Comparison of ENCODE assay signal across 8 mouse cellular contexts in genomic region chr4:122960321-122961099, GRCm38 (mm10). TPM values are rescaled to one million over a fixed set of nuclear protein-coding genes. Genes with fewer than 3 reads are reported as not detected.
DNase-seq lines count a peak whose midpoint lies in the region; ATAC-seq lines count a peak whose summit lies in the region.

No protein-coding gene starts in this region.

- DNase-seq in layer of hippocampus, postnatal 14 days (ENCODE audit: low spot score in 2 of 2): peak; percentile 40 to 41
- no peak for DNase-seq in layer of hippocampus, adult 9-10 months (ENCODE audit: low spot score)
- peak; percentile 57 for DNase-seq in forelimb bud, embryonic 11.5 days (ENCODE audit: low read depth, low spot score)
- DNase-seq in liver, embryonic 13.5 days: no peak
- DNase-seq in adrenal gland, postnatal 36 days: no peak
- DNase-seq in gastrocnemius, postnatal 4 days (ENCODE audit: low spot score in 2 of 2): no peak

- H3K27ac ChIP-seq in liver, embryonic 13.5 days: no peak overlapping the region
- H3K27ac ChIP-seq in neural tube, embryonic 14.5 days (ENCODE audit: low read depth, low read length): no peak overlapping the region

- peak overlapping the region; percentile 75 for H3K4me2 ChIP-seq in liver, embryonic 13.5 days
- peak overlapping the region; percentile 100 for H3K4me2 ChIP-seq in neural tube, embryonic 14.5 days (ENCODE audit: low read depth, low read length)

- ATAC-seq in activated CD4-positive, CD25-positive, alpha-beta regulatory T cell, adult 4 months: peak; percentile 37
- ATAC-seq in liver, embryonic 13.5 days (ENCODE audit: low read depth): peak; percentile 22; the same call in 1 of the 2 replicates
- peak; percentile 57 for ATAC-seq in neural tube, embryonic 14.5 days (ENCODE audit: low read depth)

- H3K9ac ChIP-seq in liver, embryonic 13.5 days: no peak overlapping the region; the same call in 1 of the 2 replicates
- H3K9ac ChIP-seq in neural tube, embryonic 14.5 days (replicated peaks; ENCODE audit: low read depth, low read length): peak overlapping the region; percentile 47

- peaks cover 26% of the 10 kb centered on the region for H3K4me1 ChIP-seq in liver, embryonic 13.5 days (replicated peaks)
- peaks cover 11% of the 10 kb centered on the region; the same call in 1 of the 2 replicates for H3K4me1 ChIP-seq in neural tube, embryonic 14.5 days (ENCODE audit: control insufficient read depth, insufficient read depth, low read length)

- peaks cover 74% of the 10 kb centered on the region for H3K27me3 ChIP-seq in liver, embryonic 13.5 days
- H3K27me3 ChIP-seq in neural tube, embryonic 14.5 days (ENCODE audit: control insufficient read depth, insufficient read depth, low read length): no peaks in the 10 kb centered on the region

- no peaks in the 10 kb centered on the region for H3K9me3 ChIP-seq in liver, embryonic 13.5 days (replicated peaks)
- H3K9me3 ChIP-seq in neural tube, embryonic 14.5 days (ENCODE audit: control insufficient read depth, low read length): no peaks in the 10 kb centered on the region

- peak overlapping the region; percentile 52 for H3K4me3 ChIP-seq in liver, embryonic 13.5 days (replicated peaks)
- H3K4me3 ChIP-seq in neural tube, embryonic 14.5 days (ENCODE audit: low read depth, low read length): peak overlapping the region; percentile 61

- WGBS in liver, embryonic 13.5 days (ENCODE audit: insufficient replicate concordance): under 1% methylated on average over 43 of the region's 43 CpGs
- under 1% methylated on average over 43 of the region's 43 CpGs for WGBS in neural tube, embryonic 14.5 days

- no peaks in the 10 kb centered on the region for H3K36me3 ChIP-seq in liver, embryonic 13.5 days
- no peaks in the 10 kb centered on the region for H3K36me3 ChIP-seq in neural tube, embryonic 14.5 days (ENCODE audit: control insufficient read depth, insufficient read depth, low read length)

RNA-seq across cellular contexts. Expression of gene Mfsd2a, which starts 0.5 kb away (rescaled TPM):
- total RNA-seq in layer of hippocampus, postnatal 14 days (2021): 10 to 100 TPM; 71.2 to 86.1 TPM
- polyA plus RNA-seq in activated CD4-positive, CD25-positive, alpha-beta regulatory T cell, adult 4 months (2017; shearing (Covaris generic)): 1 to 10 TPM; 1.3 to 1.6 TPM
- polyA plus RNA-seq in liver, embryonic 13.5 days (2015; fragmentation: Nextera tagmentation; extraction: Ambion mirVana): 0.09 and 0.22 TPM in 2 replicates
- 25.5 and 27.8 TPM in 2 replicates for polyA plus RNA-seq in neural tube, embryonic 14.5 days (2014; fragmentation: Nextera tagmentation; extraction: Ambion mirVana)
- total RNA-seq in adrenal gland, postnatal 36 days (2021): 1 to 10 TPM; 5.4 to 6.6 TPM
- total RNA-seq in gastrocnemius, postnatal 4 days (2021): 1 to 10 TPM in 1 of 2 experiments, under 1 TPM in 1; 0.75 to 1.1 TPM

RNA-seq across cellular contexts. Expression of gene Mycl, which starts 34.9 kb away (rescaled TPM):
- 10 to 100 TPM; 41.7 to 47.2 TPM for total RNA-seq in layer of hippocampus, postnatal 14 days (2021)
- polyA plus RNA-seq in activated CD4-positive, CD25-positive, alpha-beta regulatory T cell, adult 4 months (2017; shearing (Covaris generic)): not detected
- polyA plus RNA-seq in liver, embryonic 13.5 days (2015; fragmentation: Nextera tagmentation; extraction: Ambion mirVana): 0.70 and 0.74 TPM in 2 replicates
- polyA plus RNA-seq in neural tube, embryonic 14.5 days (2014; fragmentation: Nextera tagmentation; extraction: Ambion mirVana): 60.9 and 70.8 TPM in 2 replicates
- 1 to 10 TPM; 3.8 to 4.9 TPM for total RNA-seq in adrenal gland, postnatal 36 days (2021)
- total RNA-seq in gastrocnemius, postnatal 4 days (2021): 10 to 100 TPM in 1 of 2 experiments, 1 to 10 TPM in 1; 8.9 to 10.8 TPM

RNA-seq across cellular contexts. Expression of gene Trit1, which starts 55.9 kb away (rescaled TPM):
- 10 to 100 TPM; 25.2 to 27.6 TPM for total RNA-seq in layer of hippocampus, postnatal 14 days (2021)
- 10 to 100 TPM; 16.5 to 17.2 TPM for polyA plus RNA-seq in activated CD4-positive, CD25-positive, alpha-beta regulatory T cell, adult 4 months (2017; shearing (Covaris generic))
- 7.2 TPM in 2 replicates for polyA plus RNA-seq in liver, embryonic 13.5 days (2015; fragmentation: Nextera tagmentation; extraction: Ambion mirVana)
- 25.2 and 27.8 TPM in 2 replicates for polyA plus RNA-seq in neural tube, embryonic 14.5 days (2014; fragmentation: Nextera tagmentation; extraction: Ambion mirVana)
- total RNA-seq in adrenal gland, postnatal 36 days (2021): 10 to 100 TPM; 25.2 to 25.7 TPM
- 10 to 100 TPM; 14.1 to 15.8 TPM for total RNA-seq in gastrocnemius, postnatal 4 days (2021)

Comparison
In these comparisons a context has a peak if more than half of its experiments do, and no peak if none do; other contexts are left out.
1. DNase-seq: peak in layer of hippocampus, postnatal 14 days (2 of 2) and forelimb bud, embryonic 11.5 days (single experiment); none in layer of hippocampus, adult 9-10 months (single experiment), liver, embryonic 13.5 days (single experiment), adrenal gland, postnatal 36 days (0 of 2) and gastrocnemius, postnatal 4 days (0 of 2).
2. RNA of gene Mfsd2a, which starts 0.5 kb away (total RNA-seq): 71.2 to 86.1 TPM in layer of hippocampus, postnatal 14 days; 5.4 to 6.6 TPM in adrenal gland, postnatal 36 days and 0.75 to 1.1 TPM in gastrocnemius, postnatal 4 days; every median in the first group is over 4 times any median in the second.
3. Peak in every context shown above with its lines, with median percentiles within 50 percentile points of each other: ATAC-seq.